Mouse (Mus musculus) hindbrain, embryonic 12.5 days (tissue): ENCODE measurements around the gene Tmem63b. TPM values are rescaled to one million over a fixed set of nuclear protein-coding genes. Genes with fewer than 3 reads are reported as not detected.

Source experiments
- ATAC-seq: fragments of 200-750 bp; cut with Nextera tagmentation; 2 replicates; pipeline ENCODE4 v1.8.0; 2017; ENCODE audit warnings: moderate TSS enrichment; ENCODE audit not compliant: low FRiP score
- H3K27ac ChIP-seq: fragments of 300-500 bp; sonication (generic); 2 replicates; pipeline ENCODE4 v1.5.1; 2016; ENCODE audit warnings: mild to moderate bottlenecking
- H3K27me3 ChIP-seq: fragments of 300-500 bp; sonication (generic); 2 replicates; pipeline ENCODE4 v1.6.1; 2016; ENCODE audit warnings: mild to moderate bottlenecking
- H3K36me3 ChIP-seq: fragments of 300-500 bp; sonication (generic); 2 replicates; pipeline ENCODE4 v1.6.1; 2016; ENCODE audit warnings: mild to moderate bottlenecking
- H3K4me1 ChIP-seq: fragments of 300-500 bp; sonication (generic); 2 replicates; pipeline ENCODE4 v1.6.1; 2016
- H3K4me2 ChIP-seq: fragments of 300-500 bp; sonication (generic); replicated peaks from 2 replicates; pipeline ENCODE4 v1.6.1; 2016; ENCODE audit warnings: mild to moderate bottlenecking
- H3K4me3 ChIP-seq: fragments of 300-500 bp; sonication (generic); 2 replicates; pipeline ENCODE4 v1.5.1; 2016; ENCODE audit warnings: mild to moderate bottlenecking
- H3K9ac ChIP-seq: fragments of 300-500 bp; sonication (generic); 2 replicates; pipeline ENCODE4 v1.6.1; 2016; ENCODE audit warnings: mild to moderate bottlenecking, moderate library complexity
- H3K9me3 ChIP-seq: fragments of 300-500 bp; sonication (generic); replicated peaks from 2 replicates; pipeline ENCODE4 v1.6.1; 2016; ENCODE audit warnings: mild to moderate bottlenecking
- WGBS: fragments of 180-500 bp; shearing (Covaris S2); methylation state at CpG from one replicate; pipeline ENCODE4 v1.1.7; 2016; 5-methylcytosine and 5-hydroxymethylcytosine counted together
- polyA plus RNA-seq: library from polyadenylated mRNA; unstranded; fragments of >200 nt; fragmentation: Nextera tagmentation; extraction: Ambion mirVana; gene quantifications from 2 replicates; pipeline ENCODE4 v1.2.1, GENCODE M21; 2016

Tmem63b gene
- polyA plus RNA-seq, result 102 TPM in 2 replicates

- WGBS, result 9% methylated on average over 12 of the region's 12 CpGs
- ATAC-seq, result peak; percentile 10; the same call in 1 of the 2 replicates
Measured at GRCm38 (mm10) chr17:45686716-45687115, at the start of gene Tmem63b. TSS of gene Tmem63b (minus strand) at chr17:45686905.

GRCm38 (mm10) chr17:45735382-45736310 lies 48.9 kb upstream of the Tmem63b start:
- Histone ChIP-seq H3K36me3 (no peaks in the 10 kb centered on the region), H3K4me3 (peak overlapping the region; percentile 44), H3K27me3 (peaks cover 17% of the 10 kb centered on the region), H3K4me1 (peaks cover 40% of the 10 kb centered on the region), H3K9me3 (no peaks in the 10 kb centered on the region), H3K27ac (peak overlapping the region; percentile 94), H3K9ac (peak overlapping the region; percentile 74), H3K4me2 (peak overlapping the region; percentile 63)
- ATAC-seq, result peak; percentile 15
- WGBS, result 3% methylated on average over 10 of the region's 10 CpGs

More at GRCm38 (mm10) chr17:45686716-45687115, at the start of gene Tmem63b:
- Histone ChIP-seq H3K36me3 (no peaks in the 10 kb centered on the region), H3K4me2 (peak within 1 kb of the TSS; percentile 74), H3K27me3 (no peaks in the 10 kb centered on the region), H3K27ac (peak within 1 kb of the TSS; percentile 92), H3K9ac (peak within 1 kb of the TSS; percentile 95), H3K9me3 (no peaks in the 10 kb centered on the region), H3K4me1 (peaks cover 29% of the 10 kb centered on the region), H3K4me3 (peak within 1 kb of the TSS; percentile 87)

- peak overlapping the region; percentile 71 for H3K27ac ChIP-seq
- peaks cover 17% of the 10 kb centered on the region for H3K27me3 ChIP-seq
- H3K4me3 ChIP-seq, result no peak overlapping the region
- H3K9me3 ChIP-seq, result no peaks in the 10 kb centered on the region
- ATAC-seq, result no peak
- 0 out of 2 replicates have a peak overlapping the region, but pooled peaks have one; percentile 56 for H3K9ac ChIP-seq
- H3K36me3 ChIP-seq, result no peaks in the 10 kb centered on the region
- WGBS, result 63% methylated on average over 3 of the region's 4 CpGs
- H3K4me2 ChIP-seq, result no peak overlapping the region
- H3K4me1 ChIP-seq, result peaks cover 40% of the 10 kb centered on the region
Measured at GRCm38 (mm10) chr17:45734881-45735280, 48.2 kb upstream of the Tmem63b start.

- Histone ChIP-seq H3K4me1 (peaks cover 40% of the 10 kb centered on the region), H3K27ac (peak overlapping the region; percentile 71), H3K4me2 (peak overlapping the region; percentile 67), H3K27me3 (peaks cover 17% of the 10 kb centered on the region), H3K9me3 (no peaks in the 10 kb centered on the region), H3K36me3 (no peaks in the 10 kb centered on the region), H3K4me3 (peak overlapping the region; percentile 28), H3K9ac (peak overlapping the region; percentile 56; the same call in 1 of the 2 replicates)
- no peak for ATAC-seq
- WGBS, result 8% methylated on average over 3 of the region's 3 CpGs
Measured at GRCm38 (mm10) chr17:45734333-45734732, 47.6 kb upstream of the Tmem63b start.

- H3K4me3 ChIP-seq, result peak within 1 kb of the TSS; percentile 28
- peaks cover 40% of the 10 kb centered on the region for H3K4me1 ChIP-seq
- peak; percentile 40 for ATAC-seq
- H3K9me3 ChIP-seq, result no peaks in the 10 kb centered on the region
- under 1% methylated on average over 40 of the region's 41 CpGs for WGBS
- H3K36me3 ChIP-seq, result no peaks in the 10 kb centered on the region
- peak within 1 kb of the TSS; percentile 71 for H3K27ac ChIP-seq
- H3K27me3 ChIP-seq, result peaks cover 17% of the 10 kb centered on the region
- peak within 1 kb of the TSS; percentile 56 for H3K9ac ChIP-seq
- peak within 1 kb of the TSS; percentile 67 for H3K4me2 ChIP-seq
Measured at GRCm38 (mm10) chr17:45733735-45734301, 47.1 kb upstream of the Tmem63b start, which contains the start of gene 1600014C23Rik. TSS of gene 1600014C23Rik (minus strand) at chr17:45733844.

GRCm38 (mm10) chr17:45733038-45733734 lies 46.5 kb upstream of the Tmem63b start:
- no peak overlapping the region for H3K27ac ChIP-seq
- ATAC-seq, result peak; percentile 5; the same call in 1 of the 2 replicates

GRCm38 (mm10) chr17:45731172-45731864 lies 44.6 kb upstream of the Tmem63b start:
- H3K27ac ChIP-seq, result no peak overlapping the region; the same call in 1 of the 2 replicates
- H3K27me3 ChIP-seq, result peaks cover 17% of the 10 kb centered on the region
- H3K4me2 ChIP-seq, result no peak overlapping the region
- H3K36me3 ChIP-seq, result no peaks in the 10 kb centered on the region
- H3K9me3 ChIP-seq, result no peaks in the 10 kb centered on the region
- peaks cover 34% of the 10 kb centered on the region for H3K4me1 ChIP-seq
- WGBS, result 24% methylated on average over 9 of the region's 9 CpGs
- no peak overlapping the region for H3K9ac ChIP-seq
- H3K4me3 ChIP-seq, result no peak overlapping the region
- 0 out of 2 replicates have a peak, but pooled peaks have one; percentile 3 for ATAC-seq

More at GRCm38 (mm10) chr17:45733038-45733734, 46.5 kb upstream of the Tmem63b start:
- H3K27me3 ChIP-seq, result peaks cover 17% of the 10 kb centered on the region
- no peaks in the 10 kb centered on the region for H3K9me3 ChIP-seq
- H3K4me3 ChIP-seq, result no peak overlapping the region
- H3K9ac ChIP-seq, result peak overlapping the region; percentile 56; the same call in 1 of the 2 replicates
- peaks cover 40% of the 10 kb centered on the region for H3K4me1 ChIP-seq
- no peaks in the 10 kb centered on the region for H3K36me3 ChIP-seq
- H3K4me2 ChIP-seq, result peak overlapping the region; percentile 67
- WGBS, result 66% methylated on average over 19 of the region's 19 CpGs

- peaks cover 17% of the 10 kb centered on the region for H3K27me3 ChIP-seq
- no peak overlapping the region for H3K27ac ChIP-seq
- no peak overlapping the region for H3K9ac ChIP-seq
- no peak overlapping the region for H3K4me2 ChIP-seq
- H3K4me1 ChIP-seq, result peaks cover 28% of the 10 kb centered on the region
- H3K36me3 ChIP-seq, result no peaks in the 10 kb centered on the region
- H3K9me3 ChIP-seq, result no peaks in the 10 kb centered on the region
- no peak for ATAC-seq
- no peak overlapping the region for H3K4me3 ChIP-seq
- 79% methylated on average over 4 of the region's 4 CpGs for WGBS
Measured at GRCm38 (mm10) chr17:45730696-45731095, 44.0 kb upstream of the Tmem63b start.

GRCm38 (mm10) chr17:45729387-45729786 lies 42.7 kb upstream of the Tmem63b start:
- no peaks in the 10 kb centered on the region for H3K36me3 ChIP-seq
- no peaks in the 10 kb centered on the region for H3K9me3 ChIP-seq
- 57% methylated on average over 10 of the region's 10 CpGs for WGBS
- H3K9ac ChIP-seq, result no peak overlapping the region
- no peak overlapping the region for H3K4me3 ChIP-seq
- H3K4me2 ChIP-seq, result no peak overlapping the region
- H3K4me1 ChIP-seq, result peaks cover 16% of the 10 kb centered on the region
- peaks cover 17% of the 10 kb centered on the region for H3K27me3 ChIP-seq
- no peak for ATAC-seq
- no peak overlapping the region for H3K27ac ChIP-seq

GRCm38 (mm10) chr17:45727983-45728723 lies 41.4 kb upstream of the Tmem63b start:
- Histone ChIP-seq H3K9ac (no peak overlapping the region), H3K27ac (no peak overlapping the region), H3K4me1 (peaks cover 10% of the 10 kb centered on the region), H3K4me2 (no peak overlapping the region), H3K36me3 (no peaks in the 10 kb centered on the region), H3K9me3 (no peaks in the 10 kb centered on the region), H3K4me3 (no peak overlapping the region), H3K27me3 (peaks cover 15% of the 10 kb centered on the region)
- WGBS, result 56% methylated on average over 8 of the region's 8 CpGs
- no peak for ATAC-seq

- peaks cover 8% of the 10 kb centered on the region for H3K27me3 ChIP-seq
- peaks cover 10% of the 10 kb centered on the region for H3K4me1 ChIP-seq
- no peak overlapping the region for H3K9ac ChIP-seq
- WGBS, result 94% methylated on average over 2 of the region's 2 CpGs
- no peak overlapping the region for H3K27ac ChIP-seq
- H3K9me3 ChIP-seq, result no peaks in the 10 kb centered on the region
- no peaks in the 10 kb centered on the region for H3K36me3 ChIP-seq
- no peak overlapping the region for H3K4me3 ChIP-seq
- ATAC-seq, result no peak
- no peak overlapping the region for H3K4me2 ChIP-seq
Measured at GRCm38 (mm10) chr17:45727481-45727880, 40.8 kb upstream of the Tmem63b start.
